Mouse (Mus musculus): ENCODE data around the gene Rdm1. TPM values are rescaled to one million over a fixed set of nuclear protein-coding genes. Genes with fewer than 3 reads are reported as not detected.
"Not testable (repeated sequence)": the region's sequence is repeated elsewhere in the genome, so short reads cannot be mapped to it uniquely, and the experiment has no call there.

The Rdm1 gene
- total RNA-seq (2017): 11.0 and 14.9 TPM in 2 replicates

GRCm38 (mm10) chr11:101626995-101627856 is at the start of gene Rdm1:
Gene Rdm1 (plus strand): TSS chr11:101627195.
- ATAC-seq (replicated peaks; ENCODE audit: low read depth, poor library complexity, severe bottlenecking): peak; percentile 66

DNA sequence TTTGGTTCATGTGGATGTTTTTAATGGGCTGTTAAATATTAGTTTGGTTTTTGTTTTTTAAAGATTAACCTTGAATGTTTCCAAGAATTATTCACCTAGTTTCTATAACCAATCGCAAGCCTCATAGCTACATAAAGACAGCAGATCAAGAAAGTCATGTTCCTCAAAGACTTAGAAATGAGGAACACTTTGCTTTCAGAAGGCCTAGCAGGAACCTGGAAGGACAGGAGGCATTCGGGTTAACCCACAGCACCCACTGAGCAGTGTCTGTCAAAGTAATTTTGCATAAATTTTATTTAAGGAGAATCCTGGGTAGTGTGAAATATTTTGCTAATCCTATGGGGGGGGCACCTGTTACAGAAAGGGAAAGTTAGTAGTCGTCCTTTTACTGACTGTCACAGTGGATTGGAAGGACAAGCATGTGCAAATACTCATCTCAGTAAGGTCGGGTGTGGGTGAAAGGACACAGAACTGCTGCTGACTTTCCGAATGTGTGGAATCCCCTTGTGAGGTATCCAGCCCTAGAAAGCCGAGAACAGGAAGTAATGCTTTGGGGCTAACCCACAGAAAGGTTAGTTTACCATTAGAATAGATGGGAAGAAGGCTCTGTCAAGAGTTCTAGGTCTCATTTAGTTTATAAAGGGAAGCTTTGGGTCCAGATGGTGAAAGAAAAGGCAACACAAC is 45.8 kb upstream of the Rdm1 start:
- ATAC-seq (replicated peaks; ENCODE audit: low read depth, poor library complexity, severe bottlenecking): no peak

GRCm38 (mm10) chr11:101582054-101583035 is 44.6 kb upstream of the Rdm1 start, which contains the start of gene Tmem106a:
Gene Tmem106a (plus strand): TSS chr11:101582242.
- ATAC-seq (replicated peaks; ENCODE audit: low read depth, poor library complexity, severe bottlenecking): peak; percentile 83; the same call in 1 of the 2 replicates

GRCm38 (mm10) chr11:101583205-101583604 is 43.8 kb upstream of the Rdm1 start:
- ATAC-seq (replicated peaks; ENCODE audit: low read depth, poor library complexity, severe bottlenecking): no peak

DNA sequence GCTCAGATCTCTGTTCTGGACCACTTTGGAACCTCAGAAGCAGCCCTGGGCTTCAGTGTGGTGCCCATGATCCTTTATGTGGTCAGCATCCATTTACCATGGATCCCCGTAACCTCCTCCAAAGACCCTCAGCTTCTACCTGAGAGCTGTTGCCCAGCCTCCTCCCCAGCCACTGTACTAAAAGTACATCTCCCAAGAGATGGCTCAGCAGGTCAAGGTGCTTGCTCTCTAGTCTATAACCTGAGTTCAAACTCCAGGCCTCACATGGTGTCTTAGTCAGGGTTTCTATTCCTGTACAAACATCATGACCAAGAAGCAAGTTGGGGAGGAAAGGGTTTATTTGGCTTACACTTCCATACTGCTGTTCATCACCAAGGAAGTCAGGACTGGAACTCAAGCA is 42.0 kb upstream of the Rdm1 start:
- ATAC-seq (replicated peaks; ENCODE audit: low read depth, poor library complexity, severe bottlenecking): not testable (repeated sequence)

- ATAC-seq (replicated peaks; ENCODE audit: low read depth, poor library complexity, severe bottlenecking): no peak
Observed at GRCm38 (mm10) chr11:101585805-101586204, 41.2 kb upstream of the Rdm1 start.

GRCm38 (mm10) chr11:101587676-101588075 is 39.3 kb upstream of the Rdm1 start:
- ATAC-seq (replicated peaks; ENCODE audit: low read depth, poor library complexity, severe bottlenecking): no peak

DNA sequence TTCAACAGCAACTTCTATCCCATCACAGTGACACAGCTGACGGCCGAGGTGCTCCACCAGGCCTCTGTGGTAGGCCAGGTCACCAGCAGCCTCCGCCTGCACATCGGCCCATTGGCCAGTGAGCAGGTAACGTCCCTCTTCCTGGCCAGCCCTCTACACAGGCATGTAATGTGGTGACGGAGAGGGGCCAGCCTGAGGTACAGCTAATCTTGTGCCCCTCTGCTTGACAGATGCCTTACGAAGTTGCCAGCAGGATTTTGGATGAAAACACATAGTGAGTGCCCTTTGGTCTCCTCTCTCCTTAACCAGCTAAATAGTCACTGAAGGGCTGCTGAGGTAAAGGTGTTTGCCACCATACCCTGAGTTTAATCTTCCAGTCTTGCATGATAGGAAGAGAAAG is 38.1 kb upstream of the Rdm1 start:
- no peak for ATAC-seq (replicated peaks; ENCODE audit: low read depth, poor library complexity, severe bottlenecking)

GRCm38 (mm10) chr11:101589444-101589843 is 37.6 kb upstream of the Rdm1 start:
- ATAC-seq (replicated peaks; ENCODE audit: low read depth, poor library complexity, severe bottlenecking): peak; percentile 95

DNA sequence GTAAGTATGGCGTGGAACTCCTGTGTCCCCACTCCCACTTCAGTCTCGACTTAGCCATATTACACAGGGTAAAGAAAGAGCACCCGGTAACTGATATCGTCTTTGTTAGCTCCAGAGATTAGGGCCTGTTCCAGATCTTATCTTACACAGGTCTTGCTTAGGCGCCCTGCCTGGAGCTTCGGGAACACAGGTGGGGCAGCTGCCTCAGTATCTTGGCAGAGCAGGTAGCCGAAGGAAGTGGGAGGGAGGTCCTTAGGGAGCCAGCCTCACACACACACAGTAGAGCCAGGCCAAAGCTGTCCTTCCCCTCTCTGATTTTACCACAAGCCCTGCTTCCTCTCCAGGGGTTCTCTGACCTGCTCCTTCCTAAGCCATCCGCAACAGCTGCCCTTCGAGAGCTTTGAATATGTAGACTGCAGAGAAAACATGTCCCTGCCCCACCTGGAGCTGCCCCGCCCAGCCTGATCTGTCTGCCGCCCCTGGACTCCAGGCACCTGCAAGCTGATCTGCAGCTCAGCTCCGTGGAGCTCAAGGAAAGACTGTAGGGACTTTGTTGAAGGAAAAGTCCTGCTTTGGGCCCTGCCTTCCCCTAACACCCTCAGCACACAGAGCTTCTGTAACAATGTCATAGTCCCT is 36.9 kb upstream of the Rdm1 start:
- no peak for ATAC-seq (replicated peaks; ENCODE audit: low read depth, poor library complexity, severe bottlenecking)

- no peak for ATAC-seq (replicated peaks; ENCODE audit: low read depth, poor library complexity, severe bottlenecking)
Observed at GRCm38 (mm10) chr11:101599156-101599555, 27.8 kb upstream of the Rdm1 start, which contains the start of gene Gm11634. Gene Gm11634 (minus strand): TSS chr11:101599256.

- ATAC-seq (replicated peaks; ENCODE audit: low read depth, poor library complexity, severe bottlenecking): peak; percentile 53; the same call in 1 of the 2 replicates
Observed at GRCm38 (mm10) chr11:101602491-101602890, 24.5 kb upstream of the Rdm1 start.

GRCm38 (mm10) chr11:101604116-101604515 is 22.9 kb upstream of the Rdm1 start:
- ATAC-seq (replicated peaks; ENCODE audit: low read depth, poor library complexity, severe bottlenecking): no peak

DNA sequence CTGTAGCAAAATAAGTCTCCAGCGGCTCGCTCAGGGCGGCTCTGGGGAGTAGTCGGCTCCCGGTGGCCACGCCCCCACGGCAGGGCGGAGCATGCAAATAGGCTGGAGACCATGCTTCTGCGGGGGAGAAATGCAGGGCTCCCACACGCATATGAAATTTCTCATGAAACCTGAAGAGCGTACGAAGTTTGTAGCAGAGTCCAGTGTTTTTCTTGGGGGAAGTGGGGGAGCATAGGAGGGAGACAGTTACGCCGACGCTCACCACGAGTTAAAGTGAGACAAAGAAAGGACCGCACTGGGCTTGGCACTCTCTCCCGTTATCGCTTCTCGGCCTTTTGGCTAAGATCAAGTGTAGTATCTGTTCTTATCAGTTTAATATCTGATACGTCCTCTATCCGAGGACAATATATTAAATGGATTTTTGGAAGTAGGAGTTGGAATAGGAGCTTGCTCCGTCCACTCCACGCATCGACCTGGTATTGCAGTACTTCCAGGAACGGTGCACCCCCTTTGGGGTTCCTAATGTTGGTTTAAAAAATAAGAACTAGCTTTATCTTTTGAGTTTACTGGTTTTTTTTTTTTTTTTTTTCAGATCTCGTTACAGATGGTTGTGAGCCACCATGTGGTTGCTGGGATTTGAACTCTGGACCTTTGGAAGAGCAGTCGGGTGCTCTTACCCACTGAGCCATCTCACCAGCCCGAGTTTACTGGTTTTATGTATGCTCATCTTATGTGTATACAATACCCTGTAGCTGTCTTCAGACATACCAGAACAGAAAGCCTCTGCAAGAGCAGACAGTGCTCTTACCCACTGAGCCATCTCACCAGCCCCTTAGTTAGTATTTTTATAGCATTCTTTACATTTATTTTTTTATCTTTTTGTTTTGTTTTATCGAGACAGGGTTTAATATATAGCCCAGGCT is 22.2 kb upstream of the Rdm1 start:
- ATAC-seq (replicated peaks; ENCODE audit: low read depth, poor library complexity, severe bottlenecking): peak; percentile 90

DNA sequence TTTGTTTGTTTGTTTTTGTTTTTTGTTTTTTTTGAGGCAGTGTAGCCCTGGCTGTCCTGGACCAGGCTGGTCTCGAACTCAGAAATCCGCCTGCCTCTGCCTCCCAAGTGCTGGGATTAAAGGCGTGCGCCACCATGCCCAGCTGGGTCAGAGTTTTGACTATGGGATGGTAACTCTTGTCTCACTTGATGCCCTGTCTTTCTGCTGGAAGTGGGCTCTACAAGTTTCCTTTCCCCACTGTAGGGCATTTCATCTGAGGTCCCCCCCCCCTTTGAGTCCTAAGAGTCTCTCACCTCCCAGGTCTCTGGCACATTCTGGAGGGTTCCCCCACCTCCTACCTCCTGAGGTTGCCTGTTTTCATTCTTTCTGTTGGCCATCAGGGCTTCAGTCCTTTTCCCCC is 19.9 kb upstream of the Rdm1 start:
- ATAC-seq (replicated peaks; ENCODE audit: low read depth, poor library complexity, severe bottlenecking): not testable (repeated sequence)

GRCm38 (mm10) chr11:101610445-101610844 is 16.6 kb upstream of the Rdm1 start:
- ATAC-seq (replicated peaks; ENCODE audit: low read depth, poor library complexity, severe bottlenecking): peak; percentile 58

GRCm38 (mm10) chr11:101613596-101613995 is 13.4 kb upstream of the Rdm1 start:
- no peak for ATAC-seq (replicated peaks; ENCODE audit: low read depth, poor library complexity, severe bottlenecking)

DNA sequence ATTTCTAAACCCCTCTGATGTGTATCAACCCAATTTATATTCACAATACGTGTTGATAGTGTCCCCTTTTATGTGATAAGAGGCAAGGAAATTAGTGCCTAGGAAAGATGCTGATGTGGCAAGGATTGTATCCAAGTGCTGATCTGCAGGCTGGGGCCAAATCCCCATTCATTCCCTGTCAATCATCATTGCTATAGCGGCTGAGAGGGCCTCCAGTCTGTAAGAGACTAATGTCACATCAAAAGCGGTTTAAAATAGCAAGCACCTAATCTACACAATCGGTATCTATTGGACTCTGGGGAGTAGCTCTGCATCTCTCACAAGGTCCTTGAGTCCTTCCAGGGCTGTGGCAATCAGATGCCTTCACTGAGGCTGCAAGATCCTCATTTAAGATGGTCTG is 12.9 kb upstream of the Rdm1 start:
- ATAC-seq (replicated peaks; ENCODE audit: low read depth, poor library complexity, severe bottlenecking): no peak

Measured in common myeloid progenitor, adult 5-6 weeks (primary cell).